Mouse (Mus musculus): ENCODE measurements at regions not wholly inside any gene's neighbourhood (a gene's known extent, or its start where the extent isn't known, plus 50 kb on each side); places are given as distances from the start of the nearest gene placed in this dataset.

DNA sequence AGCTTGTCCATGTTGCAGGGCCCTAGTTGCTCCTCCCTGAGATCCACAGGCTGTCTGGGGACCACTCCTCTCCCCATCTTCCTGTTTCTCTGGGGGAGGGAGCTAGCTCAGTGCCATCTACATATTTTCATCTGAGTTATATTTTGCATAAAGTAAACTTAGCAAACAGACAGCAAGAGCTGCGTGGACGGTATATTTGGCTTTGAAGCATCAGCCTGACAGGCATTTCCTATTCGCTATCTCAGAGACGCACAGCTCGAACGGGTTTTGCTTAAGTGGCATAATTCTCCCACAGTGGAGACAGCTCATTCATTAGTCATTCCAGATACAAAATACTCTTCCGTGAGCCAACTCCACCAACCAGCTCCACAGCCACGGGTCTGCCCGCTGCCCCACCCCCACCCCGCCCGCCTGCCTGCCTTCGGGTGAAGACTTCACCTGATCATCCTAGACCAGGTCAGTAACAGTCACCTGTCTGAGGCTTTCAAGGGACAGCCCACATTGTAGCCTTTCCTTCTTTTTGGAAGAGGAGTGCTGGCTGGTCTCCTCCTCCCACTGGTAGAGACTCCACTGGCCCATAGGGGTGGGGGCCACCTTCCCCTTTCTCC is 64.5 kb upstream of the Vps8 start:
- intact Hi-C loops (cut with DNase I) = no loop called here
- DNase-seq = no peak

DNA sequence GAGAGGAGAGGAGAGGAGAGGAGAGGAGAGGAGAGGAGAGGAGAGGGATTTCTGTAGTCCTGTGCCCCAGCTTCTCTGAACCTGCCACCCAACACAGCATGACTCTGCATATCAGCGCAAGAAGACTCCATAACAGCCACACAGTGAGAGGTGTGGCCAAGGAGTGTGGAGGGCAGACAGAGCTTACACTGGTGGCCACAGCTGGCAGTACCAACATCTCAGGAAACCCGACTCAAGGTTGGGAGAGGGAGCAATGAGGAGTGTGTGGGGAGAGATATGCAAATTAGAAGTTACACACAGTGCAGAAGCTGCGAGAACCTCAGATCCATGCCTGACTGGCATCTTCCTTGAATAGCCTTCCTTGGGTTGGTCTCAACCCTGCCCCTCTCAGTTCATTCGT is 63.5 kb upstream of the Vps8 start:
- intact Hi-C loops (cut with DNase I) = no loop called here
- no peak for DNase-seq

GRCm38 (mm10) chr16:21361406-21361805 is 61.5 kb upstream of the Vps8 start:
- DNase-seq = no peak
- intact Hi-C loops (cut with DNase I) = no loop called here

GRCm38 (mm10) chr16:21362663-21363367 is 60.1 kb upstream of the Vps8 start:
- no peak for DNase-seq
- intact Hi-C loops (cut with DNase I) = no loop called here

- intact Hi-C loops (cut with DNase I) = loop anchor here (5.0 kb wide), 1 partner anchor 33 kb away; no protein-coding TSS in a partner anchor
- DNase-seq = no peak
These were observed 58.0 kb upstream of the Vps8 start for GRCm38 (mm10) chr16:21364885-21365284.

DNA sequence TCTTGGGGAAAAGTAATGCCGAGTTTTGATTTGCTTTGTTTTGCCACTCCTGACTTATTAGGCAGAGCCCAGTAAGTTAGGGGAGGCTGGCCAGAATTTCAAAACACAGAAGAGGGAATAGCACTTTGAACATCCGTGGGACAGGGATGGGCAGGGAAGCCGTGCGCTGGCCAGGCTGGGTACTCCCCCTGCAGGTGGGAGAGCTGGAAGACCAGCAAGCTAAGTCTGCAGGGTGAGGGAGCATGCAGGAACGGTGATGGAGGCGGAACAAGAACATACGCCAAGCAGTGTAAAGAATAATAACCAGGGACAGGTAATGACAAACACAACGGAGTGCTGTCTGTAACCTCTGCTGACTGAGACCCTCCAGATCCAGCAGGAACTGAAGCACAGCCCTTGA is 55.5 kb upstream of the Vps8 start:
- intact Hi-C loops (cut with DNase I) = loop anchor here (5.0 kb wide), 1 partner anchor 35 kb away; no protein-coding TSS in a partner anchor

GRCm38 (mm10) chr16:21368821-21369220 is 54.1 kb upstream of the Vps8 start:
- DNase-seq = no peak

More for the DNA sequence above, 55.5 kb upstream of the Vps8 start:
- DNase-seq = peak; percentile 64

GRCm38 (mm10) chr16:21369569-21370512 is 53.1 kb upstream of the Vps8 start:
- DNase-seq = no peak
- intact Hi-C loops (cut with DNase I) = loop anchor here (5.0 kb wide), 1 partner anchor 38 kb away; no protein-coding TSS in a partner anchor

More at GRCm38 (mm10) chr16:21368821-21369220, 54.1 kb upstream of the Vps8 start:
- intact Hi-C loops (cut with DNase I) = loop anchor here (5.0 kb wide), 1 partner anchor 37 kb away; no protein-coding TSS in a partner anchor

Measured in left cerebral cortex, postnatal 4 days (tissue).